Mouse (Mus musculus): ENCODE measurements around the gene Rpl28.

DNA sequence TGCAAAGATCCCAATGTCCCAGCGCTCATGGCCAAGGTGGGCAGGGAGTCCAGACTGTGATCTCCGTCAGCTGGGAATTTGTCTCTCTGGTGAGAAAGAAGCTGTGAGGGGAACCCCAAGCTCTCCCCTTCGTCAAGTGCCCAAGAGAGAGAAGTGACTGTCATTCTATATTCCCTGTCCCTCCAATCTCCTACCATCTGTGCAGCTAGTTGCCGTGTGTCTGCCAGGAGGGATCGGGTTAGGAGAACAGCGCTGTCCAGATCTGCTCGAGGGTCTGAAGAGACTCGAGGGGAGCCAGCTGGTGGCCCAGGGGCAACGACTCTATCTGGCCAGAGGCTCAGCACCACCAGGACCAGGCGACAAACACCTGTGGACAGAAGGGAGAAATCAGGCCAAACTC, 16.5 kb upstream of the Rpl28 start:
- no peak for TF ChIP-seq CTCF (IDR thresholded peaks at IDR 0.05; ENCODE audit: control insufficient read depth, insufficient read depth, insufficient read length)
- no peak for TF ChIP-seq USF1 (IDR thresholded peaks at IDR 0.05; ENCODE audit: low read depth)
- TF ChIP-seq MYOD1 (IDR thresholded peaks at IDR 0.05; ENCODE audit: control insufficient read depth, insufficient read length, low read depth): no peak
- no peak for TF ChIP-seq MYOG (IDR thresholded peaks at IDR 0.05; ENCODE audit: control insufficient read depth, extremely low read depth, insufficient read length)
- no peak for TF ChIP-seq MAX (IDR thresholded peaks at IDR 0.05)
